Mouse (Mus musculus) adrenal gland, postnatal 4 days (tissue): ENCODE measurements around the gene Tdpoz5. TPM values are rescaled to one million over a fixed set of nuclear protein-coding genes. Genes with fewer than 3 reads are reported as not detected.
"Not testable (repeated sequence)": the region's sequence is repeated elsewhere in the genome, so short reads cannot be mapped to it uniquely, and the experiment has no call there.

Source experiments
- DNase-seq, 2 experiments: peaks; one replicate each; pipeline ENCODE4 v3.0.0; 2021 to 2022; ENCODE audit warnings: low spot score in 2 of 2, mixed read lengths in 2 of 2
- long read RNA-seq, 2 experiments: library from polyadenylated mRNA; stranded (forward); transcript quantifications; one replicate each; pipeline ENCODE4 v2.0.0; 2021
- total RNA-seq, 2 experiments: library from RNA; stranded (reverse); gene quantifications; 2 replicates each; pipeline ENCODE4 v1.2.3; 2021

Gene Tdpoz5
- total RNA-seq = not detected
- long read RNA-seq, experiment 1 = 0 reads
- long read RNA-seq, experiment 2 = 0 reads

- not testable (repeated sequence) for DNase-seq
These were observed at the start of gene Tdpoz5 for GRCm38 (mm10) chr3:93961214-93961613. Gene Tdpoz5, minus strand, starts transcription at chr3:93961314.

- not testable (repeated sequence) for DNase-seq
These were observed 7.8 kb upstream of the Tdpoz5 start for GRCm38 (mm10) chr3:93968938-93969337.

GRCm38 (mm10) chr3:93943443-93943842 lies 17.7 kb downstream of the Tdpoz5 start, which contains the start of gene Gm9117:
Gene Gm9117, minus strand, starts transcription at chr3:93943543.
- DNase-seq = not testable (repeated sequence)

- not testable (repeated sequence) for DNase-seq
These were observed 22.7 kb downstream of the Tdpoz5 start for GRCm38 (mm10) chr3:93938386-93938785.

Other genes with a start within 250 kb of the Tdpoz5 start
- not detected for gene Gm5773, start 188.3 kb downstream of the Tdpoz5 start, total RNA-seq
- not detected for gene Tdpoz4, start 164.9 kb downstream of the Tdpoz5 start, total RNA-seq
- not detected for gene Tdpoz3, start 135.3 kb downstream of the Tdpoz5 start, total RNA-seq
- not detected for gene Gm9117, start 17.8 kb downstream of the Tdpoz5 start, total RNA-seq
- gene Gm9125, start 93.6 kb upstream of the Tdpoz5 start, total RNA-seq = not detected
- not detected for gene Gm10697, start 111.3 kb upstream of the Tdpoz5 start, total RNA-seq
- not detected for gene Gm10696, start 216.9 kb upstream of the Tdpoz5 start, total RNA-seq
- gene Gm5286, start 235.4 kb upstream of the Tdpoz5 start, total RNA-seq = not detected